Mouse (Mus musculus): ENCODE results near the gene Gm45783. TPM values are rescaled to one million over a fixed set of nuclear protein-coding genes. Genes with fewer than 3 reads are reported as not detected.
"Not testable (repeated sequence)": the region's sequence is repeated elsewhere in the genome, so short reads cannot be mapped to it uniquely, and the experiment has no call there.

The Gm45783 gene
- polyA plus RNA-seq (2012; rRNA removed): not detected in 2 replicates

- H3K4me3 ChIP-seq (replicated peaks; ENCODE audit: extremely low read depth, low read depth, low read length); H3K4me1 ChIP-seq (ENCODE audit: control insufficient read depth, insufficient read depth, low read length); DNase-seq: not testable (repeated sequence)
- 39% methylated on average over 12 of the region's 12 CpGs for WGBS
Measured at GRCm38 (mm10) chr7:7374431-7374830, at the start of gene Gm45783. TSS of gene Gm45783 (minus strand) at chr7:7374573.

GRCm38 (mm10) chr7:7399603-7400002 lies 25.2 kb upstream of the Gm45783 start, which contains the start of gene Vmn2r31:
TSS of gene Vmn2r31 (minus strand) at chr7:7399703.
- not testable (repeated sequence) for DNase-seq; H3K4me1 ChIP-seq (ENCODE audit: control insufficient read depth, insufficient read depth, low read length); H3K4me3 ChIP-seq (replicated peaks; ENCODE audit: extremely low read depth, low read depth, low read length)

GRCm38 (mm10) chr7:7337509-7337908 lies 36.9 kb downstream of the Gm45783 start, which contains the start of gene Vmn2r30:
TSS of gene Vmn2r30 (minus strand) at chr7:7337609.
- not testable (repeated sequence) for H3K4me3 ChIP-seq (replicated peaks; ENCODE audit: extremely low read depth, low read depth, low read length); H3K4me1 ChIP-seq (ENCODE audit: control insufficient read depth, insufficient read depth, low read length); DNase-seq
- no CpG with 5 or more reads among the region's 1 CpGs for WGBS

GRCm38 (mm10) chr7:7295595-7295994 lies 78.8 kb downstream of the Gm45783 start:
- TF ChIP-seq POLR2A (IDR thresholded peaks at IDR 0.05; ENCODE audit: borderline replicate concordance, extremely low read depth, low read depth, low read length) (no peak), CTCF (IDR thresholded peaks at IDR 0.05; ENCODE audit: insufficient read depth, low read length) (peak; percentile 67)
- H3K4me3 ChIP-seq (replicated peaks; ENCODE audit: extremely low read depth, low read depth, low read length): no peak overlapping the region
- 71% methylated on average over 16 of the region's 16 CpGs for WGBS
- peak; percentile 34 for DNase-seq
- H3K4me1 ChIP-seq (ENCODE audit: control insufficient read depth, insufficient read depth, low read length): peaks cover 6% of the 10 kb centered on the region

Other genes with a start within 250 kb of the Gm45783 start
- gene Zfp773, start 237.8 kb downstream of the Gm45783 start, polyA plus RNA-seq (2012; rRNA removed): 0.19 and 0.37 TPM in 2 replicates
- gene Zfp418, start 203.2 kb downstream of the Gm45783 start, polyA plus RNA-seq (2012; rRNA removed): 0.66 and 1.1 TPM in 2 replicates
- gene Zfp772, start 164.6 kb downstream of the Gm45783 start, polyA plus RNA-seq (2012; rRNA removed): 1.1 and 2.1 TPM in 2 replicates
- 0.17 and 0.56 TPM in 2 replicates for gene Vmn2r29, start 127.2 kb downstream of the Gm45783 start, polyA plus RNA-seq (2012; rRNA removed)
- 0.40 and 1.6 TPM in 2 replicates for gene Gm45844, start 96.3 kb downstream of the Gm45783 start, polyA plus RNA-seq (2012; rRNA removed)
- 26.3 and 35.3 TPM in 2 replicates for gene Clcn4, start 73.7 kb downstream of the Gm45783 start, polyA plus RNA-seq (2012; rRNA removed)
- gene Vmn2r30, start 37.0 kb downstream of the Gm45783 start, polyA plus RNA-seq (2012; rRNA removed): not detected in 2 replicates
- gene Vmn2r31, start 25.1 kb upstream of the Gm45783 start, polyA plus RNA-seq (2012; rRNA removed): not detected in 2 replicates
- not detected in 2 replicates for gene Vmn2r32, start 105.4 kb upstream of the Gm45783 start, polyA plus RNA-seq (2012; rRNA removed)
- gene Vmn2r33, start 192.2 kb upstream of the Gm45783 start, polyA plus RNA-seq (2012; rRNA removed): not detected in 2 replicates